Mouse (Mus musculus): ENCODE data around the gene Opa3. TPM values are rescaled to one million over a fixed set of nuclear protein-coding genes. Genes with fewer than 3 reads are reported as not detected.

Gene Opa3
- polyA plus RNA-seq, 1 experiment from 2014 or later, result 50.7 TPM

- H3K36me3 ChIP-seq (replicated peaks), result peaks cover 18% of the 10 kb centered on the region
- no peak overlapping the region for H3K4me3 ChIP-seq
- H3K4me1 ChIP-seq, result peaks cover 16% of the 10 kb centered on the region
- WGBS, result 64% methylated on average over 3 of the region's 3 CpGs
- H3K9me3 ChIP-seq, result no peaks in the 10 kb centered on the region
- no peak for DNase-seq (ENCODE audit: extremely low spot score, low spot score)
- H3K27ac ChIP-seq, result no peak overlapping the region
- no peaks in the 10 kb centered on the region for H3K27me3 ChIP-seq (ENCODE audit: poor library complexity, severe bottlenecking)
Observed at GRCm38 (mm10) chr7:19220061-19220460, 8.1 kb upstream of the Opa3 start.

- Histone ChIP-seq H3K4me3 (no peak overlapping the region), H3K9me3 (no peaks in the 10 kb centered on the region), H3K4me1 (peaks cover 18% of the 10 kb centered on the region), H3K27ac (no peak overlapping the region), H3K27me3 (ENCODE audit: poor library complexity, severe bottlenecking) (no peaks in the 10 kb centered on the region), H3K36me3 (replicated peaks) (peaks cover 27% of the 10 kb centered on the region)
- 94% methylated on average over 16 of the region's 16 CpGs for WGBS
- no peak for DNase-seq (ENCODE audit: extremely low spot score, low spot score)
Observed at GRCm38 (mm10) chr7:19222189-19222588, 5.9 kb upstream of the Opa3 start.

GRCm38 (mm10) chr7:19222875-19223274 lies 5.3 kb upstream of the Opa3 start:
- DNase-seq (ENCODE audit: extremely low spot score, low spot score), result no peak
- Histone ChIP-seq H3K27me3 (ENCODE audit: poor library complexity, severe bottlenecking) (no peaks in the 10 kb centered on the region), H3K4me1 (peaks cover 17% of the 10 kb centered on the region), H3K4me3 (no peak overlapping the region), H3K27ac (no peak overlapping the region), H3K36me3 (replicated peaks) (peaks cover 27% of the 10 kb centered on the region), H3K9me3 (no peaks in the 10 kb centered on the region)
- WGBS, result 89% methylated on average over 14 of the region's 14 CpGs

GRCm38 (mm10) chr7:19224933-19225332 lies 3.2 kb upstream of the Opa3 start:
- no peak for DNase-seq (ENCODE audit: extremely low spot score, low spot score)
- WGBS, result 87% methylated on average over 4 of the region's 4 CpGs
- no peaks in the 10 kb centered on the region for H3K27me3 ChIP-seq (ENCODE audit: poor library complexity, severe bottlenecking)

GRCm38 (mm10) chr7:19226817-19227797 lies 1.0 kb upstream of the Opa3 start:
- H3K36me3 ChIP-seq (replicated peaks), result peaks cover 44% of the 10 kb centered on the region
- no peak for DNase-seq (ENCODE audit: extremely low spot score, low spot score)

More at GRCm38 (mm10) chr7:19224933-19225332, 3.2 kb upstream of the Opa3 start:
- no peak overlapping the region for H3K4me3 ChIP-seq
- peaks cover 27% of the 10 kb centered on the region for H3K36me3 ChIP-seq (replicated peaks)
- H3K9me3 ChIP-seq, result no peaks in the 10 kb centered on the region
- H3K27ac ChIP-seq, result no peak overlapping the region
- H3K4me1 ChIP-seq, result peaks cover 20% of the 10 kb centered on the region

GRCm38 (mm10) chr7:19228793-19229148 lies 637 bp downstream of the Opa3 start:
- H3K9me3 ChIP-seq, result no peaks in the 10 kb centered on the region
- H3K4me1 ChIP-seq, result peaks cover 27% of the 10 kb centered on the region
- H3K4me3 ChIP-seq, result peak overlapping the region; percentile 71
- H3K27ac ChIP-seq, result peak overlapping the region; percentile 97
- no peak for DNase-seq (ENCODE audit: extremely low spot score, low spot score)
- H3K36me3 ChIP-seq (replicated peaks), result peaks cover 50% of the 10 kb centered on the region
- under 1% methylated on average over 14 of the region's 14 CpGs for WGBS
- no peaks in the 10 kb centered on the region for H3K27me3 ChIP-seq (ENCODE audit: poor library complexity, severe bottlenecking)

More at GRCm38 (mm10) chr7:19226817-19227797, 1.0 kb upstream of the Opa3 start:
- Histone ChIP-seq H3K4me1 (peaks cover 27% of the 10 kb centered on the region), H3K4me3 (peak overlapping the region; percentile 71), H3K9me3 (no peaks in the 10 kb centered on the region), H3K27ac (peak overlapping the region; percentile 97), H3K27me3 (ENCODE audit: poor library complexity, severe bottlenecking) (no peaks in the 10 kb centered on the region)
- 23% methylated on average over 20 of the region's 20 CpGs for WGBS

- Histone ChIP-seq H3K4me1 (peaks cover 27% of the 10 kb centered on the region), H3K36me3 (replicated peaks) (peaks cover 56% of the 10 kb centered on the region), H3K27me3 (ENCODE audit: poor library complexity, severe bottlenecking) (no peaks in the 10 kb centered on the region), H3K4me3 (peak overlapping the region; percentile 71), H3K27ac (peak overlapping the region; percentile 97), H3K9me3 (no peaks in the 10 kb centered on the region)
- no peak for DNase-seq (ENCODE audit: extremely low spot score, low spot score)
- WGBS, result 58% methylated on average over 5 of the region's 5 CpGs
Observed at GRCm38 (mm10) chr7:19229404-19229803, 1.3 kb downstream of the Opa3 start.

GRCm38 (mm10) chr7:19230041-19230580 lies 2.0 kb downstream of the Opa3 start:
- peaks cover 57% of the 10 kb centered on the region for H3K36me3 ChIP-seq (replicated peaks)
- DNase-seq (ENCODE audit: extremely low spot score, low spot score), result no peak
- H3K9me3 ChIP-seq, result no peaks in the 10 kb centered on the region
- H3K27ac ChIP-seq, result no peak overlapping the region
- H3K4me3 ChIP-seq, result peak overlapping the region; percentile 71; the same call in 1 of the 2 replicates
- H3K4me1 ChIP-seq, result peaks cover 27% of the 10 kb centered on the region
- no peaks in the 10 kb centered on the region for H3K27me3 ChIP-seq (ENCODE audit: poor library complexity, severe bottlenecking)
- WGBS, result 94% methylated on average over 2 of the region's 2 CpGs

GRCm38 (mm10) chr7:19230899-19231298 lies 2.8 kb downstream of the Opa3 start:
- WGBS, result 95% methylated on average over 5 of the region's 5 CpGs
- DNase-seq (ENCODE audit: extremely low spot score, low spot score), result no peak
- Histone ChIP-seq H3K4me1 (peaks cover 27% of the 10 kb centered on the region), H3K9me3 (no peaks in the 10 kb centered on the region), H3K27me3 (ENCODE audit: poor library complexity, severe bottlenecking) (no peaks in the 10 kb centered on the region), H3K4me3 (no peak overlapping the region), H3K27ac (no peak overlapping the region), H3K36me3 (replicated peaks) (peaks cover 49% of the 10 kb centered on the region)

- no peak overlapping the region for H3K27ac ChIP-seq
- no peak for DNase-seq (ENCODE audit: extremely low spot score, low spot score)
- H3K36me3 ChIP-seq (replicated peaks), result peaks cover 48% of the 10 kb centered on the region
- WGBS, result 94% methylated on average over 3 of the region's 3 CpGs
- H3K9me3 ChIP-seq, result no peaks in the 10 kb centered on the region
- H3K4me3 ChIP-seq, result no peak overlapping the region
- no peaks in the 10 kb centered on the region for H3K27me3 ChIP-seq (ENCODE audit: poor library complexity, severe bottlenecking)
- peaks cover 23% of the 10 kb centered on the region for H3K4me1 ChIP-seq
Observed at GRCm38 (mm10) chr7:19231849-19232248, 3.7 kb downstream of the Opa3 start.

- no peak overlapping the region for H3K4me3 ChIP-seq
- no peak overlapping the region for H3K27ac ChIP-seq
- no peaks in the 10 kb centered on the region for H3K27me3 ChIP-seq (ENCODE audit: poor library complexity, severe bottlenecking)
- no peaks in the 10 kb centered on the region for H3K9me3 ChIP-seq
- H3K36me3 ChIP-seq (replicated peaks), result peaks cover 48% of the 10 kb centered on the region
- peaks cover 17% of the 10 kb centered on the region for H3K4me1 ChIP-seq
- 89% methylated on average over 5 of the region's 5 CpGs for WGBS
- DNase-seq (ENCODE audit: extremely low spot score, low spot score), result no peak
Observed at GRCm38 (mm10) chr7:19234652-19235051, 6.5 kb downstream of the Opa3 start.

- no peak overlapping the region for H3K4me3 ChIP-seq
- DNase-seq (ENCODE audit: extremely low spot score, low spot score), result no peak
- no peaks in the 10 kb centered on the region for H3K9me3 ChIP-seq
- no peaks in the 10 kb centered on the region for H3K27me3 ChIP-seq (ENCODE audit: poor library complexity, severe bottlenecking)
- H3K27ac ChIP-seq, result no peak overlapping the region
- H3K36me3 ChIP-seq (replicated peaks), result peaks cover 48% of the 10 kb centered on the region
- WGBS, result 86% methylated on average over 2 of the region's 2 CpGs
- H3K4me1 ChIP-seq, result peaks cover 17% of the 10 kb centered on the region
Observed at GRCm38 (mm10) chr7:19235092-19235671, 7.0 kb downstream of the Opa3 start.

GRCm38 (mm10) chr7:19236411-19236810 lies 8.3 kb downstream of the Opa3 start:
- no peaks in the 10 kb centered on the region for H3K27me3 ChIP-seq (ENCODE audit: poor library complexity, severe bottlenecking)
- no peak overlapping the region for H3K4me3 ChIP-seq
- H3K4me1 ChIP-seq, result peaks cover 13% of the 10 kb centered on the region
- H3K36me3 ChIP-seq (replicated peaks), result peaks cover 47% of the 10 kb centered on the region
- DNase-seq (ENCODE audit: extremely low spot score, low spot score), result no peak
- no peaks in the 10 kb centered on the region for H3K9me3 ChIP-seq
- H3K27ac ChIP-seq, result no peak overlapping the region
- WGBS, result 83% methylated on average over 2 of the region's 2 CpGs

Data from forebrain, embryonic 10.5 days (tissue).